Mouse (Mus musculus) heart, postnatal 25 days (tissue): ENCODE results near the gene Ttll8. TPM values are rescaled to one million over a fixed set of nuclear protein-coding genes. Genes with fewer than 3 reads are reported as not detected.
A peak's percentile ranks its signal among the peaks of the same experiment; 100 is the strongest.

Experiments used
- DNase-seq: peaks from one replicate; pipeline ENCODE4 v3.0.0; 2022; ENCODE audit warnings: low spot score
- intact Hi-C: fragments of 180-260 bp; cut with DNase I; formaldehyde crosslinking; loops from one replicate; pipeline ENCODE4 v1.15.1; 2025
- total RNA-seq, 2 experiments: library from RNA; stranded (reverse); gene quantifications; 2 replicates each; pipeline ENCODE4 v1.2.3; 2021

Ttll8 gene
- total RNA-seq, 2 experiments from 2014 or later, result not detected

DNA sequence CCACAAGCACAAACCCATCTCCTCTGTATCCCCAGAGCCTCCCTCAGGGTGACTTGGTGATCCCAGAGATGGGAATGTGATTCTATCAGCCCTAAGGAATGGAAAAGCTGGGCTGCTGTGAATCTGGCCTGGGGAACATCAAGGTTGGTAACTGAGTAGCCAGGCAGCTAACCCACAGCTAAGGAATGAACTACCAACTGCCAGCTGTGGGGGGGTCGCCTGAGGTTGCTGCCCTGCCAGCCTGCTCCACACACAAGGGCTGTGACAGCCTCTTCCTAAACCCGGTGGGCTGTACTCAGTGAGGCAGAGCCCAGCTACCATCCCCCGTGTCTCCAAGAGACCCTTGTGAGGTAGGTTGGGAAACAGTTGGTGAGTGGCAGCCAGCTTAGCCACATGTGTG, 103.1 kb downstream of the Ttll8 start:
- intact Hi-C loops, result no loop called here
- DNase-seq, result no peak

DNA sequence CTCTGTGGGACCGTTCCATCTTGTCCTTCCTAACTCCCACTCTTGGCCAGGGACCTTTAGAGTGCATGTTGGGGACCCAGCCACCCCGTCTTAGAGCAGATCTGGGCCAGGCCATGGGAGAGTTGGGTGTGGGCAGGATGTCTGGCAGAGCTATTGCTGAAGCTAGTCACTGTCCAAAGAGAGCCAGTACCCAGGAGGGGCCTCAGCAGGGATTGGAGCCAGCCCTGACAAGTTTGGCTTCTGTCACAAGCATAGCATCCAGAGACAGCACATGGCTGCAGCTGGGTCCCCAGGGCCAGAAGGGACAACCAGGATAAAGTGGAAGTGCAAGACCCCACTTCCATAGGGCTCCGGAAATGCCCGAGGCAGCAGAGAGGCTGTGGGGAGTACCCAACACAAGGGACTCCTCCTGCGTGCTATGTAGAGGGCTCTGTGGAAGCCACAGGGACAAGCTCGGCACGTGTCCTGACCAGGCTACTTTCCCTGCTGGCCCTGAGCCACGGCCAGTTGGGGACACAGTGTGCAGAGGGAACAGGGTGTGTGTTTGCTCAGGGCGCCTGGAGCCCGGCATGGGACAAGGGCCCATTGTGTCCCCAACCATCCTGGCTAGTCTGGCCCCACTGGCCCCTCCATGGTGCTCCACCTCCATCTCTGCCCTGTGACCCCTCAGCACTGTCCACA, 103.9 kb downstream of the Ttll8 start:
- intact Hi-C loops, result no loop called here

DNA sequence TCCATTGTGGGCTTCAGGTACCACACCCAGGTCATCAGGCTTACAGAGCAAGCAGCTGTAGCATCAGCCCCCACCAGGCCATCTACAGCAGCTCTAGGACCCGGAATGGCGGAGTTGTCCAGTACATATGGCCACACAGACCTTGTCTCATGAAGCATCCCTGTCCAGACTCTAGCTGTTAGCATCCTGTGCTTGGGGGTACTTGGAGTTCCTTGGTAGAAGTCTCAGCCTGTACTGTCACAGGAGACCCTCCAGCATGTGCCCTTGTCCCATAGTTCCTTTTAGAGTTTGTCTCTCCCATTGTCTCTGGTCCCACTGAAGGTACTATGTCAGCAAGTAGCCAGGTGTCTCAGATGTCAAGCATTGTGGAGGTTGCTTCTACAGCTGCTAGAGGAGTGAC, 104.6 kb downstream of the Ttll8 start:
- no peak for DNase-seq
- intact Hi-C loops, result no loop called here

More for the DNA sequence above, 103.9 kb downstream of the Ttll8 start:
- DNase-seq, result peak; percentile 95

DNA sequence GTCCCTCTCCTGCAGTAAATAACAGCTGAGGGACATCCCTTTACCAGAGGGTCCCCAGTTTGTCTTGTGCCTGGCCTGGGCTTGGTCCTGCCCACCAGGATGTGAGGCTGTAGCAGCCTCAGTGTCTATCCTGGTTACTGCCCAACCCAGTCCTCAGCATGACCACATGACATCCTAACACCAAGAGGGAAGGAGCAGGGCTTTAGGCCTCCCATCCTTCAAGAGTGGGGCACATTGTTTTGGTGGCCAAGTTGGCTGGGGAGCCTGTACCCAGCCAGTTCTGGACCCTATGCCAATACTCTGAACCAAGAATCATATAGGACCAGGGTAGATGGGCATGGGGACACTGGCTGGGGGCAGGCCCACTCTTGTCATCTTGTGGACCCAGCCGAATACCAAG, 105.6 kb downstream of the Ttll8 start:
- DNase-seq, result no peak
- intact Hi-C loops, result no loop called here

DNA sequence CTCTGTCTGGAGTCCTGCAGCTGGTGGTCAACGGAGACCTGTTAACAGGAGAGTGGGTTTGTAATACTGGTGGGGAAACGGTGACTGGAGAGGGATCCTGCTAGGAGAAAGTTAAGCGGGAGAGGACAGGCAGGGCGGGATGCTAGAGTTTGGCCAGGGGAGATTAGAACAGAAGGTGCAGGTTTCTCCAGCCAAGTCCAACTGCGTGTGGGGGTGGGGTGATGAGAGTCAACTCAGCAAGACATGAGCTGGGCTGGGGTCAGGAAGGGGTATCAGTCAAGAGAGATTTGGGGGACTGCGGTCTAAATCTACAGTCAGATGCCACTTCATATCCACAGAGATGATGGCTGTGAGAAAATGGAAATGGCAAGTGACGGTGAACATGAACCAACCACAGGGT, 109.3 kb downstream of the Ttll8 start:
- intact Hi-C loops, result no loop called here

DNA sequence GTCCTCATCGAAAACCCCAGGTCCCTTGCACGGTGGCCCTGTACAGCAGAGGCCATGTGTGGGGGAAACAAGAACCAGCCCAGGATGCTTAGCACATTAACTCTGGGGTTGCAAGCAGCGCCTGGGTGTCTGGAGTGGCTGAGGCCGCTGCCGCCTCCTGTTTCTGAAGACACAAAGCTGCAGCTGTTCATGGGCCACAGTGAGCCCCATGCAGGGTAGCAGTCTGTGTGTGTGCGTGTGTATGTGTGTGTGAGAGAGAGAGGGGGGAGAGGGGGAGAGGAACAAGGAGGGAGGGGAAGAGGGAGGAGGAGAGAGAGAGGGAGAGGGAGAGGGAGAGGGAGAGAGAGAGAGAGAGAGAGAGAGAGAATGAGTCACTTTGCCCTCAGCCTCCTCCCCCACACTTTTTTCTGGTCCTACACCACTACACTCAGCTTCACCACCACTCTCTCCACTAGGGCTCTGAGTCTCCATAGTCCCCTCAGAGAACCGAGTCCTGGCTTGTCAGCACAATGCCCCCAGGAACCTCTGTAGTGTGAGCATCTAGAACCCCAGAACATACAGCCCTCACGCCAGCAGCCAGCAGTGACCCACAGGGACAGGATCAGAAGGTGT, 110.6 kb downstream of the Ttll8 start:
- no peak for DNase-seq
- intact Hi-C loops, result no loop called here

More for the DNA sequence above, 109.3 kb downstream of the Ttll8 start:
- no peak for DNase-seq

DNA sequence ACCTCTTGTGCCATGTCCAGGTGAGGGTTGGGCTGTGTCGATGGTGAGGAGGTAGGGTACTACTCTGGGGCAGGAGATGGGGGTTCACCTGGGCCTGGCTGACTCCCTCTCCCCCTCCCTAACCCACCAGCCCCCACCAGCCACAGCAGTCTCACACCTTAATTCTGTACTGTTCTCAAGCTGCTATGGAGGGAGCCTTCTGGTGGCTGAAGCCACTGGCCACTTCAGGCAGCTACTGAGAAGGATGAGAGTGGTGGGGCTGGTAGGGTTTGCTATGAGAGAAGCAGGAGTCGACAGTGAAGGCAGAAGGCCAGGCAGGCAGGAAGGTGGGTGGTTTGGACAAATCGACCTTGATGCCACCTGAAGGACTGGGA, 111.9 kb downstream of the Ttll8 start:
- no peak for DNase-seq
- intact Hi-C loops, result no loop called here

DNA sequence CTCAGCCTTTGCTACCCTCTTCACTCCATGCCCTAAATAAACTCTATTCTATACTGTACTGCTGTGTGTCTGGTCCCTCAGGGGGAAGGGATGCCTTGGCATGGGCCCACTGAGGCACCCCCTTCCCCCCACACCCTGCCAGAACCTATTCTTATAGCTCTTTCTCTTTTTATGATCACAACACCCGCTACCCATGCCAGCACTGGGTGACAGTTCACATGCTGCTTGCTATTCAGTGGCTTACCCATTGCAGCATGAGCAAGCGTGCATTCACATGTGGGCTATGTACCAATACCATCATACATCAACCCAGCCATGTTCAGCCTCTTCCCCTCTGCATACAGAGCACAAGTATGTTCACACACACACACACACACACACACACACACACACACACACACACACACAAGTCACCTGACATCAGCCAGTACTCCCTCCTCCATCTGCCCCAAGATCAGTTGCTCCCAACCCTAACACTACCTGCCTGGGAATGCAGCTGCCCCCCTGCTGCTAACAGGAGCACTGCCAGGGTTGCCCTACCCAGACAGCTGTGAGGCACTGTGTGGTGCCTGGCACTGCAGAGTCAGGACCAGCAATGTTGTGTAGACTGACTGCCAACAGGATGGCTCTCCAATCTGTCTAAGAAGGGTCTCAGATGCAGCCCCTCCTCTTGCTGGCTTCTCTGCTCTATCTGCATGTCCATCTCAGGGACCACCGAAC, 112.5 kb downstream of the Ttll8 start:
- no peak for DNase-seq
- intact Hi-C loops, result no loop called here

DNA sequence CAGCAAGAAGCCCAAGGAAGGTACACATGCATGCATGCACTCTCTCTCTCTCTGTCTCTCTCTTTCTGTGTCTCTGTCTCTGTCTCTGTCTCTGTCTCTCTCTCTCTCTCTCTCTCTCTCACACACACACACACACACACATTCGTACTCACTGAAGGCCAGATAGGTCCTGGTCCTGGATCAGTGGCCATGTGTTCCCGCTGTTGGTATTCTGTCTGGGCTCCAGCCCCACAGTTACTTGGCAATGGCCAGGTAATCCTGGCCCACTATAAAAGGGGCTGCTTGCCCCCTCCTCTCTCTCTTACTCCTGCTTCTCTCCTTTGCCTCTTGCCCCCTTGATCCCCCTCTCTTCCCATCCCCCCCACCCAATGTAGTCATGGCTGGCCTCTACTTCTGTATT, 113.1 kb downstream of the Ttll8 start:
- intact Hi-C loops, result no loop called here
- DNase-seq, result no peak

Other genes starting within 250 kb of the Ttll8 start
- gene Brd1, start 220.2 kb downstream of the Ttll8 start, total RNA-seq, result 10 to 100 TPM; 29.3 to 31.9 TPM
- gene Zbed4, start 202.8 kb downstream of the Ttll8 start, total RNA-seq, result 1 to 10 TPM; 8.1 to 8.8 TPM
- 10 to 100 TPM; 10.7 TPM for gene Alg12, start 135.1 kb downstream of the Ttll8 start, total RNA-seq
- 10 to 100 TPM; 24.7 to 27.3 TPM for gene Creld2, start 134.8 kb downstream of the Ttll8 start, total RNA-seq
- 10 to 100 TPM; 86.8 to 98.2 TPM for gene Pim3, start 92.2 kb downstream of the Ttll8 start, total RNA-seq
- not detected for gene Mlc1, start 24.6 kb upstream of the Ttll8 start, total RNA-seq
- 10 to 100 TPM; 76.7 to 85.6 TPM for gene Mov10l1, start 28.5 kb upstream of the Ttll8 start, total RNA-seq
- 1 to 10 TPM; 1.4 to 1.6 TPM for gene Panx2, start 105.3 kb upstream of the Ttll8 start, total RNA-seq
- 10 to 100 TPM; 44.2 to 45.5 TPM for gene Trabd, start 120.7 kb upstream of the Ttll8 start, total RNA-seq
- gene Selenoo, start 134.7 kb upstream of the Ttll8 start, total RNA-seq, result 10 to 100 TPM; 15.1 to 15.2 TPM
- gene Tubgcp6, start 168.7 kb upstream of the Ttll8 start, total RNA-seq, result 1 to 10 TPM; 8.8 to 9.4 TPM
- 1 to 10 TPM; 7.4 to 8.3 TPM for gene Hdac10, start 174.3 kb upstream of the Ttll8 start, total RNA-seq
- gene Mapk12, start 186.3 kb upstream of the Ttll8 start, total RNA-seq, result 10 to 100 TPM; 20.1 to 22.3 TPM
- gene Mapk11, start 195.2 kb upstream of the Ttll8 start, total RNA-seq, result 1 to 10 TPM; 1.4 to 2.1 TPM
- gene Plxnb2, start 226.4 kb upstream of the Ttll8 start, total RNA-seq, result 10 to 100 TPM; 81.5 to 86.1 TPM
- gene Dennd6b, start 242.1 kb upstream of the Ttll8 start, total RNA-seq, result 1 to 10 TPM; 8.4 to 8.7 TPM